Mouse (Mus musculus) testis, adult 2 months (tissue): Measurements from ENCODE around the gene Get4.

Source experiments
- CTCF ChIP-seq: fragments of 200-500 bp; IDR thresholded peaks from 2 replicates; pipeline ENCODE4 v1.5.1; 2012; ENCODE audit warnings: low read depth, mild to moderate bottlenecking, inconsistent platforms, low read length, moderate library complexity; ENCODE audit not compliant: control insufficient read depth, insufficient read depth, insufficient replicate concordance
- POLR2A ChIP-seq: fragments of 200-500 bp; IDR thresholded peaks from 2 replicates; pipeline ENCODE4 v1.6.1; 2012; ENCODE audit warnings: low read depth, mild to moderate bottlenecking, inconsistent platforms, low read length, moderate library complexity; ENCODE audit not compliant: control insufficient read depth

DNA sequence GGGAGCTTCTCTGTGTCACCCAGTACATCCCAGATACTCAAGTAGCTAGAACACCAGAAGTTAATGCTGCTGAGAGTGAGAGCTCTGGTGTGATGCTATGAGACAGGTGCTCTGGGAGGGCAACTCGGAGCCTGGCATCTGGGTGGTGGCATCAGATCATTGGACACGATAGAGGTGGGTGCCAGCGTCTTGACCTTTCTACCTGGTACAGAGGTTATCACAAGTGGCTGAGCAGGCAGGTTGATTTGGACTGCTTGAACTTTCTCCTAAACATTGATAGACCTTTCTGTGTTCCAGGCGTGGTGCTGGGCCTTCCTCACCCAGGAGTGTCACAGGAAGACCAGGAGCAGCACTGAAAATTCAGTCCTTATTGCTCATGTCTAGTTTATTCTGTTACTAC, 24.9 kb upstream of the Get4 start:
- no peak for TF ChIP-seq CTCF
- no peak for TF ChIP-seq POLR2A
